ENCODE assay signal across 14 mouse cellular contexts in the genomic region with DNA sequence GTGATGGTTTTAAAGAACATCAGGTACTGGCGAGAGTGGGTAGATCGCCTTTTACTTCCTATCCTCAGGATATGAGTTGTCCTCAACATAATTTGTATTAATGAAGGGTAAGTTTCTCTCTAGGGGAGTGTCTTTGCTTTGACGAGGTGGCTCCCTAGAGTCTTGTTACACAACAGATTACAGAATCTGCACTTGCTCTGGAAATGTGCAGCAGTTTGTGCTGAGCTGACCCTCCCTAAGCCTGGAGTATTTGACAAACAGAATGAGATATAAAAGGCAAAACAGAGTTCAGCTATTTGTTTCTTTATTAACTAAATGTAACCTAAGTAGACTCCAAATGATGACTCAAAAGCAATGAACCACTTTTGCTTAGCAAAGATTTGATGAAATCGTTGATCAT.
DNase-seq lines count a peak whose midpoint lies in the region; ATAC-seq and TF ChIP-seq lines count a peak whose summit lies in the region.
"Had no signal": no experiment of that assay in that cellular context is flagged by ENCODE, and none has a peak within 500 bp of the region (broad histone marks: within the 10 kb centered on the region; RNA-seq: fewer than 3 reads in every experiment).

No protein-coding gene starts in this region.

- TF ChIP-seq CTCF in lung, embryonic 14.5 days (IDR thresholded peaks at IDR 0.05; ENCODE audit: low read depth) = no peak
- no peak for TF ChIP-seq CTCF in lung, adult 2 months (IDR thresholded peaks at IDR 0.05; ENCODE audit: insufficient read depth, low read length)

- H3K27me3 ChIP-seq in lung, embryonic 14.5 days (ENCODE audit: insufficient read depth, low read length) = no peaks in the 10 kb centered on the region
- no peaks in the 10 kb centered on the region for H3K27me3 ChIP-seq in liver, embryonic 12.5 days (replicated peaks)
- H3K27me3 ChIP-seq in hindbrain, embryonic 11.5 days (ENCODE audit: control insufficient read depth, insufficient read depth, low read length) = no peaks in the 10 kb centered on the region
- H3K27me3 ChIP-seq: heart, embryonic 15.5 days; hindbrain, embryonic 15.5 days; midbrain, embryonic 13.5 days had no signal

- no peak overlapping the region for H3K4me3 ChIP-seq in lung, embryonic 14.5 days (ENCODE audit: low read depth, low read length)
- H3K4me3 ChIP-seq in lung, adult 2 months (replicated peaks; ENCODE audit: extremely low read depth, low read depth, low read length) = no peak overlapping the region
- H3K4me3 ChIP-seq in liver, embryonic 12.5 days = no peak overlapping the region
- H3K4me3 ChIP-seq in hindbrain, embryonic 11.5 days (ENCODE audit: low read depth, low read length) = no peak overlapping the region
- H3K4me3 ChIP-seq: heart, embryonic 15.5 days; hindbrain, embryonic 15.5 days; limb, embryonic 10.5 days; midbrain, embryonic 13.5 days had no signal

- WGBS in lung, embryonic 14.5 days = 61% methylated on average over 4 of the region's 4 CpGs
- WGBS in lung, adult 2 months = 52% methylated on average over 4 of the region's 4 CpGs
- WGBS in liver, embryonic 12.5 days (ENCODE audit: insufficient replicate concordance) = 46% methylated on average over 4 of the region's 4 CpGs
- 85% methylated on average over 4 of the region's 4 CpGs for WGBS in hindbrain, embryonic 11.5 days

- peak; percentile 93 for DNase-seq in heart, adult 11 months
- DNase-seq in heart, postnatal 4 days = no peak
- DNase-seq in lung, embryonic 14.5 days = no peak
- DNase-seq in lung, adult 2 months = no peak
- DNase-seq in skeletal muscle tissue, adult 2 months (ENCODE audit: low read depth, low spot score) = peak; percentile 63
- no peak for DNase-seq in hindbrain, embryonic 11.5 days (ENCODE audit: low spot score)
- DNase-seq: cerebellum, postnatal 14 days; gastrocnemius, postnatal 36 days had no signal

- no peaks in the 10 kb centered on the region for H3K36me3 ChIP-seq in lung, embryonic 14.5 days (ENCODE audit: insufficient read depth)
- no peaks in the 10 kb centered on the region for H3K36me3 ChIP-seq in liver, embryonic 12.5 days
- no peaks in the 10 kb centered on the region for H3K36me3 ChIP-seq in hindbrain, embryonic 11.5 days (ENCODE audit: control insufficient read depth, insufficient read depth, low read length)
- H3K36me3 ChIP-seq: heart, embryonic 15.5 days; hindbrain, embryonic 15.5 days; limb, embryonic 10.5 days; midbrain, embryonic 13.5 days had no signal

- H3K4me2 ChIP-seq in lung, embryonic 14.5 days = no peak overlapping the region
- no peak overlapping the region for H3K4me2 ChIP-seq in liver, embryonic 12.5 days
- no peak overlapping the region for H3K4me2 ChIP-seq in hindbrain, embryonic 11.5 days (replicated peaks; ENCODE audit: low read depth, low read length)
- H3K4me2 ChIP-seq: heart, embryonic 15.5 days; hindbrain, embryonic 15.5 days; midbrain, embryonic 13.5 days had no signal

- H3K9ac ChIP-seq in lung, embryonic 14.5 days = no peak overlapping the region
- H3K9ac ChIP-seq in liver, embryonic 12.5 days = no peak overlapping the region
- no peak overlapping the region for H3K9ac ChIP-seq in hindbrain, embryonic 11.5 days (ENCODE audit: low read depth, low read length)
- H3K9ac ChIP-seq: heart, embryonic 15.5 days; hindbrain, embryonic 15.5 days; midbrain, embryonic 13.5 days had no signal

- no peaks in the 10 kb centered on the region for H3K9me3 ChIP-seq in lung, embryonic 14.5 days (ENCODE audit: low read depth, low read length)
- H3K9me3 ChIP-seq in liver, embryonic 12.5 days (replicated peaks) = no peaks in the 10 kb centered on the region
- no peaks in the 10 kb centered on the region for H3K9me3 ChIP-seq in hindbrain, embryonic 11.5 days (ENCODE audit: control insufficient read depth, low read length)
- H3K9me3 ChIP-seq: heart, embryonic 15.5 days; hindbrain, embryonic 15.5 days; limb, embryonic 10.5 days; midbrain, embryonic 13.5 days had no signal

- TF ChIP-seq POLR2A in lung, adult 2 months (IDR thresholded peaks at IDR 0.05; ENCODE audit: borderline replicate concordance, extremely low read depth, low read depth, low read length) = no peak

- H3K4me1 ChIP-seq in lung, embryonic 14.5 days (ENCODE audit: insufficient read depth) = no peaks in the 10 kb centered on the region
- no peaks in the 10 kb centered on the region; the same call in 1 of the 2 replicates for H3K4me1 ChIP-seq in lung, adult 2 months (ENCODE audit: control insufficient read depth, insufficient read depth, low read length)
- peaks cover 7% of the 10 kb centered on the region; the same call in 1 of the 2 replicates for H3K4me1 ChIP-seq in liver, embryonic 12.5 days
- no peaks in the 10 kb centered on the region for H3K4me1 ChIP-seq in hindbrain, embryonic 11.5 days (replicated peaks; ENCODE audit: control insufficient read depth, insufficient read depth, low read length)
- H3K4me1 ChIP-seq: heart, embryonic 15.5 days; hindbrain, embryonic 15.5 days; limb, embryonic 10.5 days; midbrain, embryonic 13.5 days had no signal

- no peak for ATAC-seq in lung, embryonic 14.5 days (ENCODE audit: insufficient read depth)
- ATAC-seq in liver, embryonic 12.5 days = no peak
- no peak for ATAC-seq in hindbrain, embryonic 11.5 days (ENCODE audit: low FRiP score)
- ATAC-seq: forebrain, embryonic 14.5 days; midbrain, embryonic 13.5 days had no signal

- peak overlapping the region; percentile 50; the same call in 1 of the 2 replicates for H3K27ac ChIP-seq in lung, embryonic 14.5 days (ENCODE audit: low read depth)
- H3K27ac ChIP-seq in liver, embryonic 12.5 days = peak overlapping the region; percentile 7; the same call in 1 of the 2 replicates
- no peak overlapping the region for H3K27ac ChIP-seq in hindbrain, embryonic 11.5 days (ENCODE audit: low read depth, low read length)
- H3K27ac ChIP-seq: heart, embryonic 15.5 days; hindbrain, embryonic 15.5 days; limb, embryonic 10.5 days; midbrain, embryonic 13.5 days had no signal

Comparison
In these comparisons a context has a peak if more than half of its experiments do, and no peak if none do; other contexts are left out.
1. DNase-seq: peak in heart, adult 11 months (single experiment) and skeletal muscle tissue, adult 2 months (single experiment); none in heart, postnatal 4 days (single experiment), lung, embryonic 14.5 days (single experiment), lung, adult 2 months (single experiment) and hindbrain, embryonic 11.5 days (single experiment).